Comparison of ENCODE assay signal across 10 mouse cellular contexts in the genomic region with DNA sequence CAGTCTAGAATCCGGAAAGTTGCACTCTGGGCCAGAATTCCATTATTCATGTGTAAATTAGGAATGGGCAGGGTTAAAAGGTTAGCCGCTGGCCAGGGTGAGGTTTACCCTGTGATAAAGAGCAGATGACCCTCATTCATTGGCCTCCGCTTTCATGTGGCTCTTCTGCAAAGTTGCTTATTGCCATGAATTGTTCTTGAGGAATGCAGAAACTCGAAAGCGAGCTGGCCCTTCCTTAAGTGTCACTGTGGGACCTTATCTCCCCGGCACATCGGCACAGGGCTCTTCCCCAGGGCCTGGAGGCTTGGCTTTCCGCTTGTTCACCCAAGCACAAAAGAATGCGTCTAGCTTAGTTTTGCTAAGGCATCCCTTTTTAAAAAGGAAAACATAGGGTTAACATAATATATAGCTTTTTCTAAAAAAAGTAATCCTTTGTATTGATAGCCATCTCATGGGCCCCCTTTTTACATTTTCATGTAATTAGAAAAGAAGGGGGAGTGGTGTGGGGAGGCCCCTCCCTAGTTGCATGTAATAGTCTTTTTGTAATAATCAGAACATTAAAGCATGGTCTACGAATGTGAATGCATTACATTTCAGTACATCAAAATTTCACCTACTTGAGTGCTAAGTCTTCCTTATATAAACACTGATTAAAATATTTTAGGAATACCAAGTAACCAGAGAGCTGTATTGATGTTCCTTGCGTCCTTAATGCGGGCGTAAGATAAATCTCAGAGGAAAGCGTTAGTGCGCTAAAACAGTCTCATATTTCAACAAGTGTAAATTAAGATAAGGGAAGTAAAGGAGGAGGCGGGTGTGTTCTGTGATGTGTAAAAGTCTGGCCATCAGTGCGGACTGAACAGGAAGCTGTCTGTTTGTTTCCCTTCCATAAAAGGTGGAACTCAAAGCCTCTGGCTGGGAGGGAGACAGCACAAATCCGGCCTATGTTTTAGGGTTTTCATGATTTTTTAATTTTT. TPM values are rescaled to one million over a fixed set of nuclear protein-coding genes. Genes with fewer than 3 reads are reported as not detected.
A peak's percentile ranks its signal among the peaks of the same experiment; 100 is the strongest.
DNase-seq lines count a peak whose midpoint lies in the region; ATAC-seq and TF ChIP-seq lines count a peak whose summit lies in the region.
"Had no signal": no experiment of that assay in that cellular context is flagged by ENCODE, and none has a peak within 500 bp of the region (broad histone marks: within the 10 kb centered on the region; RNA-seq: fewer than 3 reads in every experiment).

No protein-coding gene starts in this region.

- intact Hi-C loops in heart, postnatal 10 days (cut with DNase I) = no loop called here

- 8% methylated on average over 18 of the region's 18 CpGs for WGBS in heart, embryonic 11.5 days (ENCODE audit: insufficient replicate concordance)
- WGBS in heart, postnatal 0 days = 26% methylated on average over 18 of the region's 18 CpGs

- H3K36me3 ChIP-seq in heart, embryonic 11.5 days (ENCODE audit: control insufficient read depth, insufficient read depth, low read length) = no peaks in the 10 kb centered on the region
- no peaks in the 10 kb centered on the region for H3K36me3 ChIP-seq in G1E (replicated peaks)
- no peaks in the 10 kb centered on the region for H3K36me3 ChIP-seq in heart, postnatal 0 days (replicated peaks; ENCODE audit: control insufficient read depth, insufficient read depth, low read length)

- no peak for TF ChIP-seq CTCF in G1E (IDR thresholded peaks at IDR 0.05; ENCODE audit: low read depth, low read length)
- TF ChIP-seq CTCF in heart, postnatal 0 days (IDR thresholded peaks at IDR 0.05; ENCODE audit: low read depth) = no peak

- H3K27ac ChIP-seq in heart, embryonic 11.5 days (ENCODE audit: low read depth, low read length) = peak overlapping the region; percentile 18
- no peak overlapping the region for H3K27ac ChIP-seq in heart, postnatal 0 days (ENCODE audit: low read depth)
- H3K27ac ChIP-seq: liver, embryonic 14.5 days had no signal

- peaks cover 16% of the 10 kb centered on the region for H3K4me1 ChIP-seq in heart, embryonic 11.5 days (ENCODE audit: control insufficient read depth, insufficient read depth, low read length)
- peaks cover 10% of the 10 kb centered on the region for H3K4me1 ChIP-seq in G1E (ENCODE audit: insufficient read depth, low read depth, low read length)
- 0 out of 2 replicates have a peak, but pooled peaks cover 13% of the 10 kb centered on the region for H3K4me1 ChIP-seq in heart, postnatal 0 days (ENCODE audit: control insufficient read depth, insufficient read depth)

- no peak overlapping the region for H3K4me3 ChIP-seq in heart, embryonic 11.5 days (ENCODE audit: low read depth, low read length)
- no peak overlapping the region; the same call in 1 of the 2 replicates for H3K4me3 ChIP-seq in G1E (ENCODE audit: low read depth, low read length)
- no peak overlapping the region for H3K4me3 ChIP-seq in heart, postnatal 0 days (ENCODE audit: low read depth, low read length)

- no peak for DNase-seq in heart, postnatal 10 days
- DNase-seq in G1E (ENCODE audit: low spot score) = no peak
- DNase-seq in heart, postnatal 0 days (ENCODE audit: low spot score) = peak; percentile 49
- DNase-seq in lung, postnatal 25 days (ENCODE audit: low spot score) = peak; percentile 23
- no peak for DNase-seq in ovary, postnatal 14 days (ENCODE audit: low spot score)
- DNase-seq in cerebellum, postnatal 10 days = no peak
- no peak for DNase-seq in left cerebral cortex, adult 9 months (ENCODE audit: low spot score in 2 of 2)
- DNase-seq: gastrocnemius, postnatal 10 days had no signal

- H3K27me3 ChIP-seq in heart, embryonic 11.5 days (ENCODE audit: control insufficient read depth, insufficient read depth, low read length) = no peaks in the 10 kb centered on the region
- H3K27me3 ChIP-seq in G1E (ENCODE audit: insufficient read depth, low read length) = peaks cover 26% of the 10 kb centered on the region
- H3K27me3 ChIP-seq in heart, postnatal 0 days (ENCODE audit: control insufficient read depth, insufficient read depth, low read length) = no peaks in the 10 kb centered on the region

- H3K4me2 ChIP-seq in heart, embryonic 11.5 days = peak overlapping the region; percentile 46
- H3K4me2 ChIP-seq in heart, postnatal 0 days (ENCODE audit: low read depth, low read length) = peak overlapping the region; percentile 27

- H3K9ac ChIP-seq in heart, embryonic 11.5 days (ENCODE audit: low read depth, low read length) = no peak overlapping the region
- H3K9ac ChIP-seq in heart, postnatal 0 days (replicated peaks; ENCODE audit: low read depth, low read length) = no peak overlapping the region
- H3K9ac ChIP-seq: liver, embryonic 14.5 days had no signal

- ATAC-seq in heart, embryonic 11.5 days (replicated peaks; ENCODE audit: insufficient number of reproducible peaks, low FRiP score, low TSS enrichment) = no peak
- ATAC-seq in G1E (ENCODE audit: extremely low read depth, insufficient number of reproducible peaks, low FRiP score, poor library complexity, severe bottlenecking) = peak; percentile 61
- peak; percentile 33; the same call in 1 of the 2 replicates for ATAC-seq in heart, postnatal 0 days (ENCODE audit: insufficient read depth, low read depth)

- no peak for TF ChIP-seq EP300 in heart, postnatal 0 days (IDR thresholded peaks at IDR 0.05; ENCODE audit: low read depth)

- no peaks in the 10 kb centered on the region for H3K9me3 ChIP-seq in heart, embryonic 11.5 days (replicated peaks; ENCODE audit: control insufficient read depth, low read length)
- no peaks in the 10 kb centered on the region for H3K9me3 ChIP-seq in G1E (replicated peaks)
- H3K9me3 ChIP-seq in heart, postnatal 0 days (replicated peaks; ENCODE audit: control insufficient read depth, low read length) = no peaks in the 10 kb centered on the region

RNA-seq across cellular contexts. Expression of a gene that starts 6.2 kb away (rescaled TPM):
- polyA plus RNA-seq in heart, embryonic 11.5 days (2014; fragmentation: Nextera tagmentation; extraction: Ambion mirVana) = 3.2 and 4.3 TPM in 2 replicates
- under 1 TPM; 0.22 TPM for total RNA-seq in heart, postnatal 10 days (2021)
- total RNA-seq in G1E (2014; fragmentation: Nextera tagmentation) (not detected in 2 replicates), G1E (2017) (0.22 and 0.23 TPM in 2 replicates)
- not detected in 2 replicates for polyA plus RNA-seq in G1E (2012)
- 0.04 and 0.73 TPM in 2 replicates for total RNA-seq in heart, postnatal 0 days (2014; rRNA removed; ENCODE audit: low replicate concordance)
- 0.15 and 0.31 TPM in 2 replicates for polyA plus RNA-seq in heart, postnatal 0 days (2015; fragmentation: Nextera tagmentation; extraction: Ambion mirVana)

Comparison
In these comparisons a context has a peak if more than half of its experiments do, and no peak if none do; other contexts are left out.
1. DNase-seq: peak in heart, postnatal 0 days (single experiment) and lung, postnatal 25 days (single experiment); none in heart, postnatal 10 days (0 of 2), G1E (single experiment), ovary, postnatal 14 days (single experiment), cerebellum, postnatal 10 days (0 of 2) and left cerebral cortex, adult 9 months (0 of 2).